Mouse (Mus musculus): Measurements from ENCODE around the gene Per1. TPM values are rescaled to one million over a fixed set of nuclear protein-coding genes. Genes with fewer than 3 reads are reported as not detected.

The Per1 gene
- polyA plus RNA-seq, 2 experiments, result 19.3 to 22.5 TPM

DNA sequence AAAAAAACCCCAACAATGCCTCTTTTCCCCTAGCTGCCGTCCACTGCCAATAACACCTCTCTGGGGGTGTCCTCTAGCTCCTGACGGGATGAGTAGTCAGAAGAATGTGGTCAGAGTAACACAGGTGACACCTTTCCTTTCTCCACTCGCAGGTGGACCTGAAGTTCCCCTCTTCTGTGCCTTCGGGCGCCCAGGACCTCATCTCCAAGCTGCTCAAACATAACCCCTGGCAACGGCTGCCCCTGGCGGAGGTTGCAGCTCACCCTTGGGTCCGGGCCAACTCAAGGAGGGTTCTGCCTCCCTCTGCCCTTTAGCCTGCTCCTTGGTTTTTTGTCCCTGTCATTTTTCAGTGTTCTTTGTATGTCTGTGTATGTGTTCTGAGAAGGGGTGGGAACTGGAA lies 44.3 kb upstream of the Per1 start:
- DNase-seq (ENCODE audit: low spot score), result no peak
- Histone ChIP-seq H3K9ac (ENCODE audit: low read depth, low read length, severe bottlenecking) (no peak overlapping the region), H3K9me3 (ENCODE audit: control insufficient read depth, low read length) (no peaks in the 10 kb centered on the region), H3K4me1 (ENCODE audit: control insufficient read depth, insufficient read depth, low read length) (peaks cover 14% of the 10 kb centered on the region; the same call in 1 of the 2 replicates), H3K27me3 (ENCODE audit: control insufficient read depth, insufficient read depth, low read length) (no peaks in the 10 kb centered on the region), H3K36me3 (ENCODE audit: control insufficient read depth, insufficient read depth, low read length) (peaks cover 45% of the 10 kb centered on the region), H3K4me3 (replicated peaks; ENCODE audit: low read length) (no peak overlapping the region), H3K27ac (replicated peaks; ENCODE audit: low read depth, low read length) (no peak overlapping the region), H3K4me2 (replicated peaks; ENCODE audit: low read depth, low read length, severe bottlenecking) (no peak overlapping the region)
- 93% methylated on average over 8 of the region's 8 CpGs for WGBS
- ATAC-seq (ENCODE audit: low FRiP score, low read depth), result no peak
- TF ChIP-seq POLR2A (IDR thresholded peaks at IDR 0.05; ENCODE audit: borderline replicate concordance, extremely low read depth, insufficient read depth, insufficient read length), result no peak

DNA sequence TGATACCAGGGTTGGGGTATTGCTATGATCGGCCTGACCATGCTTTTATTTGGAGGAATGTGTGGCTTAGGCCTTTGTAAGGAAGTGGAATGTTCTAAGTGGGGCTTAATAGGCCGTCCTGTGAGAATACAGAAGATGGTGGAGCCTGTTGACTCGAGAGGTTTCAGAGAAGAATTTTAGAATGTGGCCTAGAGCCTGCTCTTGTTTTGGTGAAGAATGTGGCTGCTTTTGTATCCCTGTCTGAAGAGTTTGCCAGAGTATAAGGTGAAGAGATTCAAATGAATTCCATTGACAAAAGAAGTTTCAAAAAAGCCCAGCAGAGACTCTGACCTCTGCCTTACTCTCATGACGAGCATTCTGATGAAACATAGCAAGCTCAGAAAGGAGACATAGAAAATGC lies 43.2 kb upstream of the Per1 start:
- DNase-seq (ENCODE audit: low spot score), result no peak
- Histone ChIP-seq H3K4me2 (replicated peaks; ENCODE audit: low read depth, low read length, severe bottlenecking) (no peak overlapping the region), H3K36me3 (ENCODE audit: control insufficient read depth, insufficient read depth, low read length) (peaks cover 45% of the 10 kb centered on the region), H3K9me3 (ENCODE audit: control insufficient read depth, low read length) (no peaks in the 10 kb centered on the region), H3K4me3 (replicated peaks; ENCODE audit: low read length) (no peak overlapping the region), H3K4me1 (ENCODE audit: control insufficient read depth, insufficient read depth, low read length) (peaks cover 8% of the 10 kb centered on the region; the same call in 1 of the 2 replicates), H3K27me3 (ENCODE audit: control insufficient read depth, insufficient read depth, low read length) (no peaks in the 10 kb centered on the region), H3K27ac (replicated peaks; ENCODE audit: low read depth, low read length) (no peak overlapping the region), H3K9ac (ENCODE audit: low read depth, low read length, severe bottlenecking) (no peak overlapping the region)
- no peak for ATAC-seq (ENCODE audit: low FRiP score, low read depth)
- no peak for TF ChIP-seq POLR2A (IDR thresholded peaks at IDR 0.05; ENCODE audit: borderline replicate concordance, extremely low read depth, insufficient read depth, insufficient read length)
- 89% methylated on average over 4 of the region's 4 CpGs for WGBS

DNA sequence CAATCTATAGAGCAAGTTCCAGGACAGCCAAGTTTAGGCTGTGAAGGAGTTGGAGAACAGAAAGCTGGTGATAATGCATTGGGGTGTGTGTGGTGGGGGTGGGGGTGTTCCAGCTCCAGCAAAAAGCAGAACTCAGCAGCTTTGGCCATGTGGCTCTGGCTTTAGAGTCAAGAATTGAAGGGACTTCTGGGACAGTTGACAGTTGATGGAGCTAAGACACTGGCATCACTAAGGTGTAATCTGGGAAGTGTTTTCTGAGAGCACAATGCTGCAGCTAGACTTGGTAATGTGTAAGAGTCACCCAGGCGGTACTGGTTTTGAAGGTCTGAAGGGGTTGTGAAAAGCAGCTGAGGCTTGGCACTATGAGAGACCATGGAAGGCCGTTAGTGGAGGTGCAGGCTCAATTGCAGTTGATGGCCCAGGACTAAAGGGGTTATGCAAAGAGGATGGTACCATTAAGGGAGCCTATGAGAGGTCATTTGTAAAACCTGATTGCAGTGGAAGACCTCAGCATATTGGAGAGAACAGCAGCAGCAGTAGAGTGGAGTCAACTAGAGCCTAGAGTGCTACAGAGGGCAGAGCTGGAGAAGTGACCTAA lies 42.1 kb upstream of the Per1 start:
- WGBS, result 72% methylated on average over 2 of the region's 2 CpGs
- H3K9ac ChIP-seq (ENCODE audit: low read depth, low read length, severe bottlenecking), result no peak overlapping the region
- H3K27ac ChIP-seq (replicated peaks; ENCODE audit: low read depth, low read length), result no peak overlapping the region
- H3K9me3 ChIP-seq (ENCODE audit: control insufficient read depth, low read length), result no peaks in the 10 kb centered on the region
- no peak for ATAC-seq (ENCODE audit: low FRiP score, low read depth)
- TF ChIP-seq POLR2A (IDR thresholded peaks at IDR 0.05; ENCODE audit: borderline replicate concordance, extremely low read depth, insufficient read depth, insufficient read length), result no peak
- H3K4me1 ChIP-seq (ENCODE audit: control insufficient read depth, insufficient read depth, low read length), result no peaks in the 10 kb centered on the region
- no peaks in the 10 kb centered on the region for H3K27me3 ChIP-seq (ENCODE audit: control insufficient read depth, insufficient read depth, low read length)
- H3K4me3 ChIP-seq (replicated peaks; ENCODE audit: low read length), result no peak overlapping the region
- DNase-seq (ENCODE audit: low spot score), result no peak
- H3K4me2 ChIP-seq (replicated peaks; ENCODE audit: low read depth, low read length, severe bottlenecking), result no peak overlapping the region
- peaks cover 44% of the 10 kb centered on the region for H3K36me3 ChIP-seq (ENCODE audit: control insufficient read depth, insufficient read depth, low read length)

DNA sequence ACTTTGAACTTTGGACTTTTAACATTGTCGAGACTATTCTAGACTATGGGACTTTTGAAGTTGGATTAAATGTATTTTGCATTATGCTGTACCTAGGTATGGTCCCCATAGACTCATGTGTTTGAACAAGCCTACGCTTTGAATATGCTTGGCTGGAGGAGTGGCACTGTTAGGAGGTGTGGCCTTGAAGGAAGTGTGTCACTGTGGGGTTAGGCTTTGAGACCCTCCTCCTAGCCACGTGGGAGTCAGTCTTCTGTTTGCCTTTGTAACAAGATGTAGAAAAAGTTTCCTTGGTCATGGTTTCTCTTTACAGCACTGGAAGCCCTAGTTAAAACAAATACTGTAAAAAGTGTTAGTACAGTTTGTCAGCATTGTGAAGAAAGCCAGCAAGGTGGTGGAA lies 41.2 kb upstream of the Per1 start:
- WGBS, result 76% methylated on average over 3 of the region's 3 CpGs
- TF ChIP-seq POLR2A (IDR thresholded peaks at IDR 0.05; ENCODE audit: borderline replicate concordance, extremely low read depth, insufficient read depth, insufficient read length), result no peak
- Histone ChIP-seq H3K9me3 (ENCODE audit: control insufficient read depth, low read length) (no peaks in the 10 kb centered on the region), H3K4me3 (replicated peaks; ENCODE audit: low read length) (no peak overlapping the region), H3K4me1 (ENCODE audit: control insufficient read depth, insufficient read depth, low read length) (peaks cover 6% of the 10 kb centered on the region), H3K27me3 (ENCODE audit: control insufficient read depth, insufficient read depth, low read length) (no peaks in the 10 kb centered on the region), H3K9ac (ENCODE audit: low read depth, low read length, severe bottlenecking) (no peak overlapping the region), H3K27ac (replicated peaks; ENCODE audit: low read depth, low read length) (no peak overlapping the region), H3K36me3 (ENCODE audit: control insufficient read depth, insufficient read depth, low read length) (peaks cover 34% of the 10 kb centered on the region), H3K4me2 (replicated peaks; ENCODE audit: low read depth, low read length, severe bottlenecking) (no peak overlapping the region)
- ATAC-seq (ENCODE audit: low FRiP score, low read depth), result no peak
- no peak for DNase-seq (ENCODE audit: low spot score)

DNA sequence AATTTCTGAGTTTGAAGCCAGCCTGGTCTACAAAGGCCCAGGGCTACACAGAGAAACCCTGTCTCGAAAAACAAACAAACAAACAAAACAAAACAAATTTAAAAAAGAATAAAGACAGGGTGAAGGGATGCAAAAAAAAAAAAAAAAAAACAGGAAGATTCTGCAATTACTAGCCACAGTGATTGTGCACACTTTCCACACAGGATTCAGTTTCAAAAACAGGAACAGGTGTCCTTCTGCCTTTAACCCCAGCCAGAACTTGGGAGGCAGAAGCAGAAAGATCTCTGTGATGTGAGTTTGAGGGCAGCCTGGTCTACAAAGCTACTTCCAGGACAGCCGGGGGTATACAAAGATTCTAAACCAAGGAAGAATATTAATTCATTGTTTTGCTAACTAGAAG lies 36.8 kb upstream of the Per1 start:
- WGBS, result 81% methylated on average over 2 of the region's 2 CpGs
- no peak for TF ChIP-seq POLR2A (IDR thresholded peaks at IDR 0.05; ENCODE audit: borderline replicate concordance, extremely low read depth, insufficient read depth, insufficient read length)
- no peaks in the 10 kb centered on the region for H3K9me3 ChIP-seq (ENCODE audit: control insufficient read depth, low read length)
- no peak overlapping the region for H3K27ac ChIP-seq (replicated peaks; ENCODE audit: low read depth, low read length)
- peak overlapping the region; percentile 53 for H3K4me2 ChIP-seq (replicated peaks; ENCODE audit: low read depth, low read length, severe bottlenecking)
- peak overlapping the region; percentile 67 for H3K9ac ChIP-seq (ENCODE audit: low read depth, low read length, severe bottlenecking)
- peaks cover 5% of the 10 kb centered on the region for H3K36me3 ChIP-seq (ENCODE audit: control insufficient read depth, insufficient read depth, low read length)
- no peaks in the 10 kb centered on the region for H3K27me3 ChIP-seq (ENCODE audit: control insufficient read depth, insufficient read depth, low read length)
- ATAC-seq (ENCODE audit: low FRiP score, low read depth), result no peak
- H3K4me3 ChIP-seq (replicated peaks; ENCODE audit: low read length), result peak overlapping the region; percentile 54
- no peak for DNase-seq (ENCODE audit: low spot score)
- peaks cover 18% of the 10 kb centered on the region for H3K4me1 ChIP-seq (ENCODE audit: control insufficient read depth, insufficient read depth, low read length)

Data from limb, embryonic 14.5 days (tissue).